Mouse (Mus musculus): ENCODE measurements around the gene Get4. TPM values are rescaled to one million over a fixed set of nuclear protein-coding genes. Genes with fewer than 3 reads are reported as not detected.

The Get4 gene
- total and polyA plus RNA-seq, 3 experiments: 91.4 to 140 (median 96.4) TPM

- TF ChIP-seq RCOR1 (conservative IDR thresholded peaks at IDR 0.05; ENCODE audit: low read depth, low read length) (no peak), ZC3H11A (IDR thresholded peaks at IDR 0.05; ENCODE audit: low read depth, low read length) (no peak), POLR2A (IDR thresholded peaks at IDR 0.05; ENCODE audit: low read depth, low read length) (no peak), ETS1 (conservative IDR thresholded peaks at IDR 0.05; ENCODE audit: low read depth, low read length) (no peak), NELFE (IDR thresholded peaks at IDR 0.05; ENCODE audit: low read depth, low read length) (no peak), E2F4 (IDR thresholded peaks at IDR 0.05; ENCODE audit: insufficient replicate concordance, low read depth, low read length) (no peak), ELF1 (IDR thresholded peaks at IDR 0.05; ENCODE audit: low read depth, low read length) (no peak), NRF1 (IDR thresholded peaks at IDR 0.05; ENCODE audit: low read depth, low read length) (no peak), MEF2A (IDR thresholded peaks at IDR 0.05; ENCODE audit: borderline replicate concordance, low read depth, low read length) (no peak), MAX (IDR thresholded peaks at IDR 0.05; ENCODE audit: low read length) (no peak), UBTF (IDR thresholded peaks at IDR 0.05; ENCODE audit: low read depth, low read length) (no peak)
- H3K27ac ChIP-seq (ENCODE audit: insufficient read depth, low read depth): no peak overlapping the region
- H3K36me3 ChIP-seq (replicated peaks in 1 of 2; ENCODE audit: control insufficient read depth in 1 of 2, insufficient read depth in 1 of 2, low read length in 1 of 2): peaks cover 33 to 65% of the 10 kb centered on the region in 2 experiments
- H3K79me2 ChIP-seq (replicated peaks; ENCODE audit: control insufficient read depth, extremely low read depth, insufficient read depth, poor library complexity, severe bottlenecking): peaks cover 77% of the 10 kb centered on the region
- H3K4me3 ChIP-seq (replicated peaks in 1 of 3; ENCODE audit: low read depth in 2 of 3, low read length in 2 of 3, poor library complexity in 1 of 3): no peak overlapping the region
- in situ Hi-C loops (cut with MboI; ENCODE audit: low pct_ligation_motif_present, low pct_unique_long_range_greater_than_20kb, low sequenced_read_pairs) (no loop called here), dilution Hi-C loops (cut with MboI; ENCODE audit: extremely low pct_ligation_motif_present, extremely low pct_unique_long_range_greater_than_20kb, low sequenced_read_pairs) (no loop called here)
- no peaks in the 10 kb centered on the region for H3K27me3 ChIP-seq (replicated peaks)
- H3K4me1 ChIP-seq (ENCODE audit: control insufficient read depth in 1 of 2, insufficient read depth in 2 of 2): peaks cover 25 to 63% of the 10 kb centered on the region in 2 experiments
- H3K9ac ChIP-seq (ENCODE audit: insufficient read depth, low read depth): no peak overlapping the region
- peaks cover 14% of the 10 kb centered on the region for H3K9me3 ChIP-seq (replicated peaks; ENCODE audit: low read length)
- DNase-seq (ENCODE audit: extremely low read depth): no peak
- H3K4me2 ChIP-seq (ENCODE audit: insufficient read depth, low read depth, poor library complexity, severe bottlenecking): no peak overlapping the region
Measured at GRCm38 (mm10) chr5:139311822-139312221, 59.7 kb downstream of the Get4 start.

GRCm38 (mm10) chr5:139313536-139313935, 61.4 kb downstream of the Get4 start:
- TF ChIP-seq ETS1 (conservative IDR thresholded peaks at IDR 0.05; ENCODE audit: low read depth, low read length) (no peak), USF1 (IDR thresholded peaks at IDR 0.05; ENCODE audit: low read depth, low read length) (no peak), PAX5 (IDR thresholded peaks at IDR 0.05; ENCODE audit: low read length) (no peak), UBTF (IDR thresholded peaks at IDR 0.05; ENCODE audit: low read depth, low read length) (no peak), CTCF (conservative IDR thresholded peaks at IDR 0.05 in 1 of 2, IDR thresholded peaks at IDR 0.05 in 1 of 2; ENCODE audit: low read depth in 2 of 2, low read length in 2 of 2) (no peak), ZC3H11A (IDR thresholded peaks at IDR 0.05; ENCODE audit: low read depth, low read length) (no peak), EP300 (IDR thresholded peaks at IDR 0.05; ENCODE audit: low read length) (no peak), USF2 (conservative IDR thresholded peaks at IDR 0.05; ENCODE audit: low read depth, low read length) (no peak), HCFC1 (IDR thresholded peaks at IDR 0.05; ENCODE audit: low read depth, low read length) (no peak), RCOR1 (conservative IDR thresholded peaks at IDR 0.05; ENCODE audit: low read depth, low read length) (no peak), POLR2AphosphoS2 (IDR thresholded peaks at IDR 0.05; ENCODE audit: low read depth, low read length) (no peak), BHLHE40 (IDR thresholded peaks at IDR 0.05; ENCODE audit: low read depth, low read length) (no peak), ZMIZ1 (IDR thresholded peaks at IDR 0.05; ENCODE audit: low read depth, low read length) (no peak), POLR2A (IDR thresholded peaks at IDR 0.05; ENCODE audit: low read depth, low read length) (no peak), ELF1 (IDR thresholded peaks at IDR 0.05; ENCODE audit: low read depth, low read length) (no peak), CHD2 (IDR thresholded peaks at IDR 0.05; ENCODE audit: low read length) (no peak), E2F4 (IDR thresholded peaks at IDR 0.05; ENCODE audit: insufficient replicate concordance, low read depth, low read length) (no peak), JUND (conservative IDR thresholded peaks at IDR 0.05; ENCODE audit: low read depth, low read length) (no peak), SIN3A (IDR thresholded peaks at IDR 0.05; ENCODE audit: low read length) (no peak), MEF2A (IDR thresholded peaks at IDR 0.05; ENCODE audit: borderline replicate concordance, low read depth, low read length) (no peak)
- no peaks in the 10 kb centered on the region for H3K27me3 ChIP-seq (replicated peaks)
- H3K27ac ChIP-seq (ENCODE audit: insufficient read depth, low read depth): no peak overlapping the region
- no peak overlapping the region for H3K9ac ChIP-seq (ENCODE audit: insufficient read depth, low read depth)
- dilution Hi-C loops (cut with MboI; ENCODE audit: extremely low pct_ligation_motif_present, extremely low pct_unique_long_range_greater_than_20kb, low sequenced_read_pairs) (no loop called here), in situ Hi-C loops (cut with MboI; ENCODE audit: low pct_ligation_motif_present, low pct_unique_long_range_greater_than_20kb, low sequenced_read_pairs) (no loop called here)
- peaks cover 6% of the 10 kb centered on the region for H3K9me3 ChIP-seq (replicated peaks; ENCODE audit: low read length)
- H3K4me3 ChIP-seq (replicated peaks in 1 of 3; ENCODE audit: low read depth in 2 of 3, low read length in 2 of 3, poor library complexity in 1 of 3): no peak overlapping the region
- H3K4me2 ChIP-seq (ENCODE audit: insufficient read depth, low read depth, poor library complexity, severe bottlenecking): no peak overlapping the region
- DNase-seq (ENCODE audit: extremely low read depth): no peak
- peaks cover 33 to 68% of the 10 kb centered on the region in 2 experiments for H3K4me1 ChIP-seq (ENCODE audit: control insufficient read depth in 1 of 2, insufficient read depth in 2 of 2)
- H3K79me2 ChIP-seq (replicated peaks; ENCODE audit: control insufficient read depth, extremely low read depth, insufficient read depth, poor library complexity, severe bottlenecking): peaks cover 82% of the 10 kb centered on the region
- H3K36me3 ChIP-seq (replicated peaks in 1 of 2; ENCODE audit: control insufficient read depth in 1 of 2, insufficient read depth in 1 of 2, low read length in 1 of 2): peaks cover 30 to 67% of the 10 kb centered on the region in 2 experiments
